Mouse (Mus musculus) heart, postnatal 14 days (tissue): ENCODE data around the gene Lonrf2. TPM values are rescaled to one million over a fixed set of nuclear protein-coding genes. Genes with fewer than 3 reads are reported as not detected.
A peak's percentile ranks its signal among the peaks of the same experiment; 100 is the strongest.

ENCODE experiments used
- DNase-seq, 2 experiments: peaks; one replicate each; pipeline ENCODE4 v3.0.0; 2021 to 2022
- intact Hi-C: fragments of 180-260 bp; cut with DNase I; formaldehyde crosslinking; loops from one replicate; pipeline ENCODE4 v1.15.1; 2025
- long read RNA-seq, 2 experiments: library from polyadenylated mRNA; stranded (forward); transcript quantifications; one replicate each; pipeline ENCODE4 v2.0.0; 2021
- total RNA-seq, 2 experiments: library from RNA; stranded (reverse); gene quantifications; 2 replicates each; pipeline ENCODE4 v1.2.3; 2021

Gene Lonrf2
- total RNA-seq = 1 to 10 TPM; 2.5 to 3.3 TPM
- long read RNA-seq, experiment 1, full-length matches to known transcripts = 2 of 2 reads
- long read RNA-seq, experiment 1, partial matches to known transcripts = 0 of 2 reads
- long read RNA-seq, experiment 1, other reads (novel, unspliced or antisense) = 0 of 2 reads
- long read RNA-seq, experiment 2, full-length matches to known transcripts = 3 of 5 reads
- long read RNA-seq, experiment 2, partial matches to known transcripts = 1 of 5 reads
- long read RNA-seq, experiment 2, other reads (novel, unspliced or antisense) = 1 of 5 reads

GRCm38 (mm10) chr1:38836477-38836872 lies at the start of gene Lonrf2:
TSS of gene Lonrf2 (minus strand) at chr1:38836711.
- DNase-seq = peak in 1 of 2 experiments; percentile 17
- intact Hi-C loops = no loop called here

- intact Hi-C loops = no loop called here
- no peak for DNase-seq
Observed at GRCm38 (mm10) chr1:38885956-38886355, 49.4 kb upstream of the Lonrf2 start.

GRCm38 (mm10) chr1:38883766-38884165 lies 47.3 kb upstream of the Lonrf2 start:
- DNase-seq = peak in 1 of 2 experiments; percentile 16

GRCm38 (mm10) chr1:38882746-38883145 lies 46.2 kb upstream of the Lonrf2 start:
- intact Hi-C loops = no loop called here
- no peak for DNase-seq

More at GRCm38 (mm10) chr1:38883766-38884165, 47.3 kb upstream of the Lonrf2 start:
- intact Hi-C loops = no loop called here

GRCm38 (mm10) chr1:38881366-38881765 lies 44.9 kb upstream of the Lonrf2 start:
- intact Hi-C loops = no loop called here
- DNase-seq = no peak

- intact Hi-C loops = no loop called here
- DNase-seq = no peak
Observed at GRCm38 (mm10) chr1:38876671-38877382, 40.3 kb upstream of the Lonrf2 start.

GRCm38 (mm10) chr1:38873911-38874310 lies 37.4 kb upstream of the Lonrf2 start:
- intact Hi-C loops = no loop called here
- no peak for DNase-seq

GRCm38 (mm10) chr1:38871834-38872233 lies 35.3 kb upstream of the Lonrf2 start:
- intact Hi-C loops = no loop called here
- no peak for DNase-seq

- intact Hi-C loops = no loop called here
- DNase-seq = no peak
Observed at GRCm38 (mm10) chr1:38869398-38870195, 33.1 kb upstream of the Lonrf2 start.

GRCm38 (mm10) chr1:38866242-38866641 lies 29.7 kb upstream of the Lonrf2 start:
- DNase-seq = no peak
- intact Hi-C loops = no loop called here

- intact Hi-C loops = no loop called here
Observed at GRCm38 (mm10) chr1:38864341-38864740, 27.8 kb upstream of the Lonrf2 start.

GRCm38 (mm10) chr1:38862213-38862612 lies 25.7 kb upstream of the Lonrf2 start:
- intact Hi-C loops = no loop called here
- peak; percentile 5 to 12 for DNase-seq

More at GRCm38 (mm10) chr1:38864341-38864740, 27.8 kb upstream of the Lonrf2 start:
- no peak for DNase-seq

- DNase-seq = no peak
- intact Hi-C loops = no loop called here
Observed at GRCm38 (mm10) chr1:38860867-38861524, 24.5 kb upstream of the Lonrf2 start.

GRCm38 (mm10) chr1:38860207-38860606 lies 23.7 kb upstream of the Lonrf2 start:
- intact Hi-C loops = no loop called here
- no peak for DNase-seq

- DNase-seq = peak; percentile 45 to 57
- intact Hi-C loops = loop anchor here (10.0 kb wide), 1 partner anchor 671 kb away; no protein-coding TSS in a partner anchor
Observed at GRCm38 (mm10) chr1:38856196-38856595, 19.7 kb upstream of the Lonrf2 start.

- intact Hi-C loops = loop anchor here (10.0 kb wide), 1 partner anchor 667 kb away; no protein-coding TSS in a partner anchor
- DNase-seq = no peak
Observed at GRCm38 (mm10) chr1:38852250-38852649, 15.7 kb upstream of the Lonrf2 start.

GRCm38 (mm10) chr1:38850650-38851049 lies 14.1 kb upstream of the Lonrf2 start:
- DNase-seq = no peak
- intact Hi-C loops = loop anchor here (10.0 kb wide), 1 partner anchor 666 kb away; no protein-coding TSS in a partner anchor

GRCm38 (mm10) chr1:38848451-38849289 lies 12.2 kb upstream of the Lonrf2 start:
- intact Hi-C loops = no loop called here

GRCm38 (mm10) chr1:38847975-38848374 lies 11.5 kb upstream of the Lonrf2 start:
- intact Hi-C loops = no loop called here
- no peak for DNase-seq

More at GRCm38 (mm10) chr1:38848451-38849289, 12.2 kb upstream of the Lonrf2 start:
- no peak for DNase-seq
